Mouse (Mus musculus): ENCODE measurements around the gene Gstm3. TPM values are rescaled to one million over a fixed set of nuclear protein-coding genes. Genes with fewer than 3 reads are reported as not detected.
"Not testable (repeated sequence)": the region's sequence is repeated elsewhere in the genome, so short reads cannot be mapped to it uniquely, and the experiment has no call there.

Gene Gstm3
- total and polyA plus RNA-seq, 3 experiments: 0.06 TPM; not detected in 2

DNA sequence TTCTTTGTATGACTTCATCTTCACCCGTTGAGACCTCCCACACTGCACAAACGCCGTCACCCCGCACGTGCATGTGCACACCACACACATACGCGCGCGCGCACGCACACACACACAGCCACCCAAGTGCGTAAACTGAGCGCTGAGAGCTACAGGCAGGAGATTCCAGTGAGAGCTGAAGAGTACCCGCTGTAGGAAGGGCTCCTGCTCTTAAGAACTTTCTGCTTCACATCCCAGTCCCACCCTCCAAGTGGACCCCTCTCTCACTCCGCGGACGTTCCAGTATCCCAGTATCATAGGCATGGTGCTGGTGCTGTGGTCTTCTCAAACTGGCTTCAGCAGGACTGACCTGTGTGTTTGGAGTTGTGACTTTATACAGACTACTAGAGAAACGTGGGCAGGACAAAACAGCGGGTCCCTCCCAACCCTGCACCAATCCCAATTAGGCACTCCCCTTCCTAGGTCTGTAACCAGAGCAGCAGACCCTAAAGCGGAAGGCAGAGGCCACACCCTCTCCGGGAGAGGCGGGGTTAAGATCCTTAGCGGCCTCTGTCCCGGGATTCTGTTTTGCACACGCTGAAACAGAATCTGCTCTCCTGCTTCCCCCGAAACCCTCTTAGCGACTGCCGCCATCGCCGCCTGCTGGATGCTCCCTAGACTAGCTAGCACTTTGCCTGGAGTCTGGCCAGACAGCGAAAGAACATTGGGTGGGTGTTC lies 48.5 kb upstream of the Gstm3 start, which contains the start of gene Gstm1:
Gstm1 (minus strand) TSS at position 501 of the 717 bp plus-strand sequence.
- H3K4me3 ChIP-seq (ENCODE audit: control insufficient read depth in 1 of 2, insufficient read depth in 1 of 2, low read depth in 2 of 2, low read length in 2 of 2): peak within 1 kb of the TSS; percentile 43 to 48
- H3K36me3 ChIP-seq (ENCODE audit: control insufficient read depth in 1 of 2, insufficient read depth in 2 of 2, low read length in 2 of 2): peaks cover 0 to 3% of the 10 kb centered on the region in 2 experiments; a peak in 1 of 4 replicates
- H3K9ac ChIP-seq (ENCODE audit: control insufficient read depth, low read depth, low read length, poor library complexity, severe bottlenecking): peak within 1 kb of the TSS; percentile 51
- H3K27me3 ChIP-seq (ENCODE audit: control insufficient read depth in 1 of 2, insufficient read depth in 2 of 2, low read length in 2 of 2): 0 out of 4 replicates have a peak, but pooled peaks cover 0 to 3% of the 10 kb centered on the region in 2 experiments
- H3K79me2 ChIP-seq (ENCODE audit: control insufficient read depth, insufficient read depth, low read length, poor library complexity): no peaks in the 10 kb centered on the region
- TF ChIP-seq USF2 (IDR thresholded peaks at IDR 0.05; ENCODE audit: borderline replicate concordance in 1 of 2, insufficient read depth in 1 of 2, low read depth in 1 of 2, low read length in 2 of 2) (no peak), TBP (IDR thresholded peaks at IDR 0.05; ENCODE audit: low read depth, low read length) (0 out of 2 replicates have a peak, but pooled peaks have one; percentile 23), POLR2A (IDR thresholded peaks at IDR 0.05; ENCODE audit: control insufficient read depth in 1 of 2, insufficient read depth in 1 of 2, low read depth in 1 of 2, low read length in 2 of 2, poor library complexity in 1 of 2) (peak in 1 of 2 experiments; percentile 36; a peak in 1 of 4 replicates), CHD1 (IDR thresholded peaks at IDR 0.05; ENCODE audit: low read depth, low read length) (no peak), SMC3 (IDR thresholded peaks at IDR 0.05; ENCODE audit: low read depth, low read length) (peak; percentile 74), ELF1 (IDR thresholded peaks at IDR 0.05; ENCODE audit: low read depth, low read length) (0 out of 2 replicates have a peak, but pooled peaks have one; percentile 24), TCF12 (IDR thresholded peaks at IDR 0.05; ENCODE audit: low read depth, low read length) (no peak), RAD21 (IDR thresholded peaks at IDR 0.05; ENCODE audit: low read depth, low read length) (peak; percentile 50), NRF1 (IDR thresholded peaks at IDR 0.05; ENCODE audit: insufficient read depth, low read depth, low read length, poor library complexity, severe bottlenecking) (no peak), CTCF (IDR thresholded peaks at IDR 0.05 in 2 of 3, conservative IDR thresholded peaks at IDR 0.05 in 1 of 3; ENCODE audit: control insufficient read depth in 1 of 3, insufficient read depth in 1 of 3, low read depth in 2 of 3, low read length in 3 of 3, poor library complexity in 1 of 3, severe bottlenecking in 1 of 3) (peak; percentile 60 to 82 (median 81)), SIN3A (IDR thresholded peaks at IDR 0.05; ENCODE audit: low read length) (peak; percentile 63), USF1 (IDR thresholded peaks at IDR 0.05; ENCODE audit: low read depth, low read length) (no peak), BHLHE40 (IDR thresholded peaks at IDR 0.05; ENCODE audit: borderline replicate concordance, low read depth, low read length) (peak; percentile 43; the same call in 1 of the 2 replicates), ETS1 (IDR thresholded peaks at IDR 0.05; ENCODE audit: low read depth, low read length) (no peak), UBTF (IDR thresholded peaks at IDR 0.05; ENCODE audit: borderline replicate concordance, insufficient read depth, low read depth, low read length) (no peak)
- H3K9me3 ChIP-seq (replicated peaks; ENCODE audit: insufficient read depth, low read length): no peaks in the 10 kb centered on the region
- DNase-seq (ENCODE audit: low read depth, low spot score): peak; percentile 94
- peaks cover 0 to 18% of the 10 kb centered on the region in 2 experiments; a peak in 2 of 4 replicates for H3K4me1 ChIP-seq (ENCODE audit: control insufficient read depth in 1 of 2, insufficient read depth in 2 of 2, low read length in 2 of 2)
- no peak within 1 kb of the TSS for H3K27ac ChIP-seq (ENCODE audit: control insufficient read depth, low read depth, low read length)

DNA sequence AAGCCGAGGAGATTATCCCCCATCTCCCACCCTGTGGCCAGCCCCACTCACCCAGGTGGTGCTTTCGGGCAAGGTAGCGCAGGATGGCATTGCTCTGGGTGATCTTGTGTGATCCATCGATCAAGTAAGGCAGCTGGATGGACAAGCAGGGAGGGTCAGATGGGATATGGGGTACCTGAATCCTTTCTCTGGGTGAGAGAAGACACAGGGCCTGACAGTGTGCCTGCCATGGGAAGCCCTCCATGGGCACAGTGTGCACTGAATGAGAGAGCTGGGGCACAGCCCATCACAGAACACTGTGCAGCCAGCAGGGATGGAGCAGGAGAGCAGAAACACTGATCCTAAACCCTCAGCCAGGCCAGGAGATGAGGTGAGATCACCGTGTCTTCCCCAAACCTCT lies 47.4 kb upstream of the Gstm3 start:
- H3K4me1 ChIP-seq (ENCODE audit: control insufficient read depth in 1 of 2, insufficient read depth in 2 of 2, low read length in 2 of 2): peaks cover 0 to 18% of the 10 kb centered on the region in 2 experiments; a peak in 2 of 4 replicates
- not testable (repeated sequence) for H3K27ac ChIP-seq (ENCODE audit: control insufficient read depth, low read depth, low read length); H3K36me3 ChIP-seq (ENCODE audit: control insufficient read depth in 1 of 2, insufficient read depth in 2 of 2, low read length in 2 of 2); H3K9ac ChIP-seq (ENCODE audit: control insufficient read depth, low read depth, low read length, poor library complexity, severe bottlenecking); DNase-seq (ENCODE audit: low read depth, low spot score); H3K27me3 ChIP-seq (ENCODE audit: control insufficient read depth in 1 of 2, insufficient read depth in 2 of 2, low read length in 2 of 2); H3K9me3 ChIP-seq (replicated peaks; ENCODE audit: insufficient read depth, low read length); H3K79me2 ChIP-seq (ENCODE audit: control insufficient read depth, insufficient read depth, low read length, poor library complexity); H3K4me3 ChIP-seq (ENCODE audit: control insufficient read depth in 1 of 2, insufficient read depth in 1 of 2, low read depth in 2 of 2, low read length in 2 of 2)
